8 mouse cellular contexts compared by ENCODE assay signal in the genomic region with DNA sequence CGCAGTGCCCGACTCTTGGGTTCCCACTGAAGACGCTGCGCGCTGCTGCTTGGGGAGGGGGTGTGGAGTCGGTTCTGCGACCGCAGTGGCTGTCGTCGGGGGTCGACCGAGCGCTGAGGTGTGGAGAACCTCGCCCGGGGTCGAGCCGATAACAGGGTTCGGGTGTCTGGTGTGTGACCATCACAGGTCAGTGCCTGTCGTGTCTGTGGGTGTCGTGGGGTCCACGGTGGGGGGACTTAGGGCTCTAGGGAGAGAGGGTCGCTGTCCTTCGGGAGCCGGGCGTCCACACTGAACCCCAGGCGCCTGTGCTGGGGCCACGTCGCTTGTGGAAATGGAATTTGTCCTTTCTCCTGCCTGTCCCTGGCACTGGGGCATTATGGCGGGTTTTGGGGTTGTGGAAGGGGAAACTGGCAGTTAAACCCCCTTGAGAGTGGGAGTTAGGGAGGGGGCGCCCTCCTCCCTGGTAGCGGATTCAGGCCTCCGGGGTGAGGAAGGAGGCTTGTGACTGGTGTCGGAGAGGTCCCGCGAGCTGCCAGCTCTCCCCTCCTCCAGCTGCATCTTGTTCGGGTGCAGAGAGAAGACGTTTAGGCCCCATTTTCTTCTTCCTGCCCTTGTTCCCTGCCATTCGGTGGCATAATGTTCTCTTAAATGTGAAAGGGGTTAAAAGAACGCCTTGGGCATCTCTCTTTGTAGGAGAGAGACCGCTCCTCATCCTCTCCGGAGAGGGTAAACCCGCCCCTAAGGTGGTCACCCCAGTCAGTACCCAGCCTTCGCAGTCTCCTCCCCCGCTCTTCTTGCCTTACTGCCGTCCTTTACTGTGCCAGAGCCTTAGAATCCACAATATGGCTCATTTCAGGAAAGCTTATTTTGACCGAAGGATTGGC. TPM values are rescaled to one million over a fixed set of nuclear protein-coding genes. Genes with fewer than 3 reads are reported as not detected.
DNase-seq lines count a peak whose midpoint lies in the region; ATAC-seq lines count a peak whose summit lies in the region.

No protein-coding gene starts in this region.

- peaks cover 17% of the 10 kb centered on the region for H3K4me1 ChIP-seq in hindbrain, embryonic 12.5 days

- peak overlapping the region; percentile 100 for H3K27ac ChIP-seq in hindbrain, embryonic 12.5 days

- under 1% methylated on average over 46 of the region's 46 CpGs for WGBS in hindbrain, embryonic 12.5 days

- peak overlapping the region; percentile 96 for H3K4me3 ChIP-seq in hindbrain, embryonic 12.5 days

- no peaks in the 10 kb centered on the region for H3K9me3 ChIP-seq in hindbrain, embryonic 12.5 days (replicated peaks)

- H3K9ac ChIP-seq in hindbrain, embryonic 12.5 days: peak overlapping the region; percentile 100

- DNase-seq in Muller cell, postnatal 12 days (ENCODE audit: inconsistent ontology term): peak; percentile 73
- DNase-seq in cerebellum, adult 9-10 months: peak; percentile 80
- peak; percentile 55 to 71 for DNase-seq in frontal cortex, postnatal 10 days (ENCODE audit: low spot score in 2 of 2)
- DNase-seq in layer of hippocampus, postnatal 36 days: peak; percentile 62 to 72
- peak; percentile 79 for DNase-seq in lung, postnatal 36 days
- DNase-seq in retina, postnatal 1 day: peak; percentile 67
- peak; percentile 81 to 84 for DNase-seq in thymus, postnatal 36 days

- peak; percentile 6; the same call in 1 of the 2 replicates for ATAC-seq in hindbrain, embryonic 12.5 days (ENCODE audit: low FRiP score)

- H3K4me2 ChIP-seq in hindbrain, embryonic 12.5 days (replicated peaks): peak overlapping the region; percentile 79

- no peaks in the 10 kb centered on the region for H3K27me3 ChIP-seq in hindbrain, embryonic 12.5 days

- H3K36me3 ChIP-seq in hindbrain, embryonic 12.5 days: no peaks in the 10 kb centered on the region

RNA-seq across cellular contexts. Expression of gene Kmt2e, which starts 0.6 kb away (rescaled TPM):
- polyA plus RNA-seq in hindbrain, embryonic 12.5 days (2016; fragmentation: Nextera tagmentation; extraction: Ambion mirVana): 145 and 152 TPM in 2 replicates
- total RNA-seq in layer of hippocampus, postnatal 36 days (2021): 10 to 100 TPM; 90.9 to 92.2 TPM

Comparison
In these comparisons a context has a peak if more than half of its experiments do, and no peak if none do; other contexts are left out.
1. Peak in every context shown above with its lines: DNase-seq, ATAC-seq, H3K4me3 ChIP-seq and H3K27ac ChIP-seq.